Mouse (Mus musculus) cerebellum, postnatal 36 days (tissue): ENCODE results near the gene Spata20.

Experiments used
- DNase-seq, 2 experiments: peaks; one replicate each; pipeline ENCODE4 v3.0.0; 2021 to 2022; ENCODE audit warnings: mixed read lengths in 2 of 2

The Spata20 gene

GRCm38 (mm10) chr11:94481963-94482362, 4.0 kb downstream of the Spata20 start:
- DNase-seq, result no peak

DNA sequence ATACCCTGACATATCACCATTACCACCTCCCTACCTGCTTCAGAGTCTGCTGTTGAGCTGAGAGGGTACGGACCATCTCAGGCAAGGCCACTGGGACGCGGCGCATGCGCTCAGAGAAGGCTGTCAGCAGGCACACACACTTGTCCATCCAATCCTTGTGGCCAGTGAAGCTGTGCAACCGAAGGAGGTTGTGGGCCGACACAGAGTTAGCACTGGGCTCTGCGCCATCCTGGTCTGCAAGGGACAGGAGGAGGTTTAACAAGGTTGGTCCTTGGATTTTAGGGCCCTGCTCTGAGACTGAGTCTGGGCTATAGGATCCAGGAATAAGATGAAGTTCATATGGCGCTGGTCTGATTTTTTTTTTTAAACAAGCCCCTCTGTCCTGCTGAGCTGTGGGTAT, 5.6 kb downstream of the Spata20 start:
- DNase-seq, result no peak

DNA sequence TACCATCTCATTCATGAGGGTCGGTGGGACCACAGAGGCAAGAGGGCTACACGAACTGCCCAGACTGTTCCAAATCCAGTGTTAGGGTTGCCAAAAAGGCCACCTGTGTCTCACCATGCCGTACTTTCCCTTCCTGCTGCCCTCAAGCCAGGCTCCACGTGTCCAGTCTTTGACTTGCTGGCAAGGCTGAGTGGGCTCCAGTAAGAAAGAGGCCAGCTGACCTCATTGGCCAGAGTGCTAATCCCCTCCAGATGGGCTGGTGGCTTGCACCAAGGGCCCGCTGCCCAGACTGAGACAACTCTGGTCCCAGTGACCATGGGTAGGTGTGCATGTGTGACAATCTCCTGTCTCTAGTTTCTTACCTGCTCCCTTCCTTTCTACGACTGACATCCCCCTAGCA, 8.3 kb downstream of the Spata20 start:
- peak; percentile 69 to 78 for DNase-seq

DNA sequence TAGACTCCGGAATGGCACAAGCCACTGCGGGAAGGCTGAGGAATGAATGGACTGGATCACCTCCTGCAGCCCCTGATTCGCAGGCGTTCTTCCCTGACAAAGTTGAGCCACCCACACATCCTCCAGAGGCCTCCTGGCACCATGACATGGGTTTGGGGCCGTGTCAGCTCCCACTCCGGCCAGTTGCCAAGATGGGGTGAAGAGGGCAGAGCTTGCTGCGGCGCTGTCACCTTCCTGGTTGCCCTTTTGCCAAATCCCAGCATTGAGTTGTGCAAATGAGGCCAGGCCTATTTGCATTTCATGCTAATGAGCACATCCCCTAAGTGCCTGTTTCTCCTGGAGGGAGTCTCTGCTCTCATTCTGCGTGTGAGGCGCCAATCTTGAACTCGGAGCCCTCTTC, 10.3 kb downstream of the Spata20 start:
- no peak for DNase-seq

DNA sequence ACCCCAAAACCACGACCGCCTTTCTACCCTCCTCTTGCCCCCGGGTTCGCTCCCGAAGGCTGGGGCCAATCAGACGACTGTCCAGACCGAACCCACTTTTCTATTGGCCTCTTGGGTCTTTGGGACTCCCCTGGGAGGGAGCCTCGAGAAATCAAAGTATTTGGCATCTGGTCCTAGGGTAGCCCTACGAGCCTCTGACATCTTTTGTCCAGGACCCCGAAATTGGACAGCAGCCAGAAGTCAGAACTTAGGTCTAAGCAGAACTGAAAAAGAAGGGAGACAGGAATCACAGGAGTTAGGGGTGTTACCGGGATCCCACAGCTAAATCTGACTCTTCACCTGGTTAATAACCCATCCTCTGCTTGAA, 11.5 kb downstream of the Spata20 start:
- no peak for DNase-seq

DNA sequence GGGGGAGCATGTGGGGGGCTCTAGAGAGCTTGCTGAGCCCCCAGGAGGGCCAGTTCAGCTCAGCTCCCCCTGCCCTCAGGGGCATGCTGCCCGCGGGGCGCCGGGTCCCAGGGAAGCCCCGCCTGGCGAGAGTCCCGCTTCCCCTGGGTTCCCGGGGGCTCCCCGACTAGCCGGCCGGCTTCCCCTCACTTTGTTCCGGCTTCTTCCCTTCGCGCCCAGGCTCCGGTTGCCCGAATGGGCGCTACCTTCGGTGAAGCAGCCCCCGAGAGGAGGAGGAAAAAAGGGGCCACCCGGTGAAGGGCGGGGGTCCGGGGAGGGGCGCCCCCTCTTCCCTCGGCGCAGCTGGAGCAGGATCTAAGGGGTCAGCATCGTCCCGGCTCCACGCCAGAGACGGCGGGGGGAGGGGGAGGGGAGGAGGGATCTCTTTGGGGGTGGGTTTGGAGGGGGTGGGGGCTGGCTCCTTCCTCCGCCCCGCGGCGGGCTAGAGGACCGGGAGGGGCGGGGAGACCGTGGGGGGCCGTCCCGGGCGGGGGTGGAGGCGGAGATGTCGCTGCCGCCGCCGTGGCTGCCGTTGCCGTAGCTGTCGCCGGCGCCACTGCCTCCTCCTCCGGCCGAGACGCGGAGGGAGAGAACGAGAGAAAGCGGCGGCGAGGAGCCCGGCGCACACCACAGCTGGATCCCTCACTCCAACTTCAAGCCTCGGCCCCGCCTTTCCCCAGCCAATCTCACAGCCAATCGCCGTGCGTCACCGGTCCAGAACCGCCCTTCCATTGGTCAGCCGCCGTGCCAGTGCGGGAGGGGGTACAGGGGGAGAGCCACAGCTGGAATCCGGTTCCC, 12.1 kb downstream of the Spata20 start, which contains the start of gene Cacna1g:
Cacna1g (minus strand) TSS at position 492 of the 837 bp plus-strand sequence.
- peak; percentile 79 to 84 for DNase-seq

- no peak for DNase-seq
Measured at GRCm38 (mm10) chr11:94472916-94473706, 12.9 kb downstream of the Spata20 start.

- DNase-seq, result no peak
Measured at GRCm38 (mm10) chr11:94472585-94472915, 13.4 kb downstream of the Spata20 start.

DNA sequence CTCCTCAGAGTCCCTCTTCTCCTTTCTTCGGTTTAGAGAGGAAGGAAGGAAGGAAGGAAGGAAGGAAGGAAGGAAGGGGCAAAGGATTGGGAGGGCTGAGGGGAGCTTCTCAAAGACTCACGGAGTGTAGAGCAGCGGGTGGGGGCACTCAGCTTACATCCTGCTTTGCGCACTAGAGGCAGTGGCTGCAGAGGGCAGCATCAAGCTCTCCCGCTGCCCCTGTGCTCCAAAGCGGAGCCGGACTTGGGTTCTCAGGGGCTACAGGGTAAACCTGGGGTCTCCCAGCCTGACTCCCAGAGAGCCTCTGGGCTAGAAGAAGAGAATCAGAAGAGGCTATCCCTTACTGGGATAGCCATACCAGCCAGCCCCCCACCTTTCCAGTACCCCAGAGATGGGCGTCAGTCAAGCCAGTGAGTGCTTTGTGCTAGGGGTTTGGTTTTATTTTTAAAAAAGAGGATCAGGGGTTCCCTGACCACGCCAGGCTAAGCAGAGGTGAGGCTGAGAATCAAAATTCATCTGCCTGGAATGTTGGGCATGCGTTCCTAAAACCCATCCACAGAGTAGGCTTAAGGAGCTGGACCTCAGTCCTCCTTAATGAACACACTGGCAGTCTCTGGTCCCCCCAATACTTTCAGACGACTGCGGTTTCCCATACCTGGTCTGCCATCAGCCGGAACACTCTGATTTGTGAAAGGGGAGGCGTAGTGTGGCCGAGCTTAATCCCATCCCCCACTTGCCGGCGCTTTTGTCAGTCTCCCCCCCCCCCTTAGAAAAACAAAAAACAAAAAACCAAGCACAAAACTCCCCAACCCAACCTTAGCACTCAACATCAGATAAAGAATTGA, 14.0 kb downstream of the Spata20 start:
- no peak for DNase-seq

DNA sequence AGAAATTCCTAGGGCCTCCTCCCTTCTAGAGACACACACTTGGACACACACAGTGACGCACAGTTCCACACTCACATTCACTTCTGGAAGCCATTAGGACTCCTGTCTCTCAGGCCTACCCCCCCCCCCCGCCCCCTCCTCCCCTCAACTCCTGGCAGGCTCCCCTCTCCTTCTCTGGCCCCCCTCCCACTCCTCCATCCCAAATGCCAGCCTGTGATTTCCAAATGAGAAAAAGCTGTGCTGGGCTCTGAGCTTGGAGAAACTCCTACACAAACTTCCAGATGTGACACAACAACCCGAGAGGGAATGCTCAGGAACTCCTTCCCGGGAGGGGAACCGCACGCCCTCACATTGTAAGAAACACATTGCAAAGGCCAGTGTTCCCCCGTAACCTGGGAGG, 15.6 kb downstream of the Spata20 start:
- no peak for DNase-seq

DNA sequence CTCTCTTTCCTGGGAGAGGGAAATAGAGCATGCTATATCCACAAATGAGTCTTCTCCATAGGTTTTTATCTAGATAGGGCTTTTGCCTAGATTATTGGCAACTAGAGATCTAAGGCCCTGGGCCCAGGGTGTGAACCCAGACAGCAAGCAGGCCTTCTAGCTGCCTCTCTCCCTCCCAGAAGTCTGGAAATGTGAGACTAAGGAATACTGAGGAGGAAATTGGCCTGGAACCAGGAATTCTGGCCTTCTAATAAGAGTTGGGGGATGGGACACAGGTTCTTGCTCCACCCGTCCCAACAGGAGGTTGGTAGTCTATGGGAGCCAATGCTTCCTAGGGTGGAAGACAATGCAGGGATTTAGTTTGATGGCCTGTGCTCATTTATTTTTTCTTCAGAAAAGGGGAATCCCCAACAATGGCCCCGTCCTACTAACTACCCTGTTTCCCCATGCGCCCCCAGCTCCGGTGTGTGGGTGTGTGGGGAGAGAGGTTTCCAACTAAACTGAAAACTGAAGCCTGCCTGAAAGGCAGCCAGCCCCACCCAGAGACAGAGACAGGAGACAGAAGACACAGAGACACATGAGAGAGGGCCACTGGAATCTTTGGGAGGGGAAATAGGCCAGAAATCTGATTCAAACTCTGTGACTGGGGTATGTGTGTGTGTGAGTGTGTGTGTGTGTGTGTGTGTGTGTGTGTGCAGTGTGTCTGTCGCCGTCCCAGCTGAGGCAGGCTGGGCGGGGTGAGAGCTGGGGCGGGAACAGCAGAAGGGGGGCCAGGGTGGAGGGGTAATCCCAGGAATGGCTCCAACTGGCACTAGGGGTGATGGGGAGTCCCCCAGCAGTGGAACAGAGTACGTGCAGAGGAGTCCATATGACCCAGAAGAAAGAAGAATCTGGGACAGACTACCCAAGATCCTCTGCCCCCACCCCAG, 16.6 kb downstream of the Spata20 start:
- no peak for DNase-seq

DNA sequence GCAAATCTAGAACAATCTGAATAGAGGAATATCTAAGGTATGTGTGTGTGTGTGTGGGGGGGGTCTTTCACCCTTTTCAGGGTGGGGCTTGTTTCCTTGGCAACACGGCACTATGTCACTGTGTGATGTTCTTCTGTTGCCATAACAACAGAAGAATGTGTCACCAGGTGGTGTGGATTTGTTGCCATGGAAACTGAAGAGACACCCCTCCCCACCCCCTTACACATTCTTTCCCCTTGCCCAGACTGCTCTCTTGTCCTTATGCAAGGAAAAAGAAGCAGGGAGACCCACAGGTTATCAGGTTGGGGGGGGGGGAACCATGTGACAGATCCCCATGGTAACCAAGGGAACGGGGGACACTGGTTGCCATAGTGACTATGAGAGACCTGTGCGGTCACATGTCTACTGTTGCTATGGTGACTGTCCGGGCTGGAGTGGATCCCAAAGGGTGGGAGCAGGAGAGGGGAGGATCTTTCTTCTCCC, 17.4 kb downstream of the Spata20 start:
- DNase-seq, result peak; percentile 37 to 48

DNA sequence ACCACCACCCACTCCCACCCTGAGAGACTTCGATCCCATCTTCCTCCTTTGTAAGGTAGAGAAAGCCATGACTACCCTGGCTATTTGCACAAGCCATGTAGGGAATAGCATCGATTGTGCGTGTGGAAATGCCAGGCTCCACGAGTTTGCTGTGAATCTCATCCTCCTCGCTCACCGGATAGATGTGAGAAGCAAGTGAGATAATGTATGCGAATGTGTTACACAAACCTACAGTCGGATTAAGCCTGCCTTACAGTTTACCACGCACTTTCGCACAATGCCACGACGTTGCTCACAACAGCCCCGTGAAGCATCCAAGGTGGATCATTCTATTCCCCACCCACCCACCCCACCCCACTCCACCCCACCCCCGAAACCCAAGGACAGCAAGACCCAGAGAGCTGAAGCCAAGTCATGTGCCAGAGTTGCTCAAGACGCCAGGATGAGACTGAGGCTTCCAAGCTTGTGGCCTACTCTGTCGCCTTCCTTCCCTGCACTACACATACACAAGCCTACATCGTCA, 19.6 kb downstream of the Spata20 start:
- DNase-seq, result no peak

DNA sequence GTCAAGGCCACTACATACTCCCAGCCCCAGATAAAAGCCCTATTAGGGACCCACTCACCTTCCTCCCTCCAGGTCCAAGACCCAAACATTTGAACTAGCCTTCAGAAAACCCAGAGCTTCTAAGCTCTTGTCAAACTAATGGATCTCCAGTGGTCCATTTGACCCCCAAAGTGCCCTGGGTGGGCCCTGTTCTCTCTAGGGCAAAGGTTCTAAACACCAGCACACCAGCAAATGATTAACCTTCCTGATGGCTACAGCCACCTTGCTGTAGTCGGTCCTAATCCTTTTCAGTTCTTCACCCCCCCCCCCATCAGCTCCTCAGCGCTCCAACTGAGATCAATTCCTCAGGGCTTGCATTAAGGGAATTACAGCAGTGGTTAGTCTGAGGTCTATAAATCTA, 21.8 kb downstream of the Spata20 start:
- no peak for DNase-seq

DNA sequence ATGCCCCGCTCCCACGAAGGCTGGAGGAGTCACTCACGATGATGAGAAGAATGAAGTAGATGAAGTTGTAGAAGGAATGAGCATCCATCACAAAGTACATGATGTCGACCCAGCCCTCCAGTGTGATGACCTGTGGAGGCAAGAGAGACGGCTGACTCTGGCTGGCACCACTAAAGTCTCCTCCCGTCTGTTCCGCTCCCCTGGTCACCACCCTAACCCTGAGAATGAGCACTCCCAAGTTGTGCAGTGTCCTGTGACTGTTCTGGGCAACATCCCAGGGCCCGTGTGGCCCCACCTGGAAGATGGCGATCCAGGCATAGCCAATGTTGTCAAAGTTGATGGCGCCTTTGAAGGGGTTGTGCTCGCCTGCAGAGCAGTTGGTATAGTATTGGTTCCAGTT, 24.1 kb downstream of the Spata20 start:
- DNase-seq, result no peak

- no peak for DNase-seq
Measured at GRCm38 (mm10) chr11:94457001-94457400, 29.0 kb downstream of the Spata20 start.

DNA sequence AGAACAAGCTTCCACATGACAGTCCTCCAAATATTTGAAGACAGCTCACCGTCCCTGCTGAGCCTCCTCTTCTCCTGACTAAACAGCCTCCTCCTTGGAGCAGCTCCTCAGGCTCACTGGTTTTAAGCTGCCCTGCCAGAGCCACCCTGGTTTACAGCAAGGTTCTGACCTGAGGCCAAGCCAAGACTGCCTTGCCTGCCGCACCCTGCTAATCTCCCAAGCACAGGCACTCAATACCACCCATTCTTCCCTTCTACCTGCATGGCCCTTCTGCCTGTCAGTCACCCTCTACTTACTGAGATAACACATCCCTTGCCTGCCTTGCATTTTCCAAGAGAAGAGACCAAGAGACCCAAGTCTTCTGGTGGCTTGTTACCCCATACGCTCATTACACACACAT, 29.6 kb downstream of the Spata20 start:
- no peak for DNase-seq

DNA sequence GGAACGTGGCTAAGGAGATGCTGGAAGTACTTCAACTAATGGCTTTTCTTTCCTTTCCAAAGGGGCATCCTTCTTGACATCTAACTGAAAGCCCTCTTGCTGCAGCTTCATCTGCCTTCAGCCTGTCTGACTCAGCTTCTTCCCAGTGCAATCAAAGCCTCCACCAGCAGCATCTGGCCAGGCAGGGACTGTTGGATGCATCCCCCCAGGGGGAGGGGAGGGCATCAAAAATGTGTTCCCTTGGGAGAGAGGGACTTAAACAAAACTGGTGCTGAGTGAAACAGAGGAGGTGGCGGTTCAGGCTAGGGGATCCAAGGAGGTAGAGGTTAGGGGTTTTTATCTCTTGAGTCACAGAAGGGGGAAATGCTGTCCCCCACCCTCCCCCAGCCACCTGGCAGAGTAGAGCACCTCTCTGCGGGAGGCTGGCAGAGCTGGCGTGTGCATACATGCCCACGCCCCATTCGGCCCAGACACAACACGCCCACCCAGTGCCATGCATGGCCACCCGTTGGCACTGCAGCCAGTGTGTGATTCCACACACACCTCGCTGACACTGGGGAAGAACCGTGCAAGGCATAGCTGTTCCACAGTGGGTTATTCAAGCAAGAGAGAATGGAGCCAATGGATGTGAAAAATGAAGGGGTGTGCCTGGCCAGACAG, 30.7 kb downstream of the Spata20 start:
- DNase-seq, result no peak

DNA sequence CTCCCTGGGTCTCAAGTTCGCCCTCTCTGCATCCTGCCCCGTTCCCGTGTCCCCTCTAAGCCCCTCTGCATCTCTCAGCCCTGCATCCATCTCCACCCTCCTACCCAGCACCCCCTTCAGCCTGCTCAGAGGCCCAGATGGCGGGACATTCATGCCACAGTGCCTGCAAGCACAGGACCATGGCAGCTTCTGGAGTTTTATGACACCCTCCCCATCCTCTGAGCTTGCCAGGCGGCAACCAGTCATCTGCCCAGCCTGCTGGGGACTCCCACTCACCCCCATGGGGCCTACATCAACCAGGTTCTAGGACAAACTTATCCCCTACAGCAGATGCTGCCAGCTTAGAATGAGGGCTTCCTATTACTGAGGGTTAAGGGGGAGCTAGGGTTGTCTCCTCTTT, 31.2 kb downstream of the Spata20 start:
- DNase-seq, result no peak

DNA sequence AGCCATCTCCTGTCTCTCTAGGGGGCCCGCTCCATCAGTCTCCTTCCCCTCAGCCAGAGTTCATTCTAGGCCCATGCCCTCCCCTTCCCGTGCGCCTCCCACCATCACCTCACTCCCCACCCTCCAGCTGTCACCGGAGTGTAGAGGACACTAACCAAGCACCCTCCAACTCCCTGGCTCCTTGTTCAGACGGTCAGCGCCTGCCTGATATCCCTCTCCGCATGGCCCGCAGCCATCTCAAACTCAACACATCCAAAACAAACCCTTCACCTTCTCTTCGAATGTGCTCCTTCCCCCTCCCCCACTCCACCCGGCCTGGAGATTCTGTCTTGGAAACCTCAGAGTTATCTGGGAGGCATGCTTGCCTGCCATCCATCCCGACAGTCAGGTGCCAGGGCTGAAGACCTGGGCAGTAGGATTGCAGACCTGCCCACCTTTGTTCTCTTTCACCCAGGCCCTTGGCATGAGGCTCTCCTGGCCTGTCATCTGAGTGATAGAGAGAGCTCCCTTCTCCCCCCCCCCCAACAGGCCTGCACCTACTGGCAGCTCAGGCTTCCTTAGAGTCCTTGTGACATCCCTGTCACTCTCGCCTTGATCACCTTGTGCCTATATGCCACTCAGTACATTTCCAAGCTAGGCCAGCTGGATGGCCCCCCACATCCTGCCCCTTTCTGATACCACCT, 34.7 kb downstream of the Spata20 start:
- no peak for DNase-seq

DNA sequence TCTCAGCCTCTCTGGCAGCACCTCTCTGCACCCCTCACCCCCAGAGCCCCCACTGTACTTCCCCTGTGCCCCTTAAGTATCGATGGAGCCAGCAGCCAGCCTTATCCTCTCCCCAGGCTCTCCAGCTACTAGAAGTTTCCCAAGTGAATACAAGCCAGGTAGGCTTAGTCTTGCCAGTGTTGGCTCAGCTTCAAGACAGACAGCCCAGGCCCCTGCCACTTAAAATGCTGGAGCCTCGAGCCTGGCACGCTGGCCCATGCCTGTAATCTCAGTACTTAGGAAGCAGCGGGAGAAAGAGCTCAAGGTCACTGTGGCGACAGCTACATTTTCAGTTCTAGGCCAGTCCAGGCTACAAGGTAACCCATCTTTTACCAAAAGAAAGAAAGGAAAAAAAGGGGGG, 36.1 kb downstream of the Spata20 start:
- no peak for DNase-seq
